Mouse (Mus musculus) lung, embryonic 14.5 days (tissue): ENCODE data around the gene Pla2g16. TPM values are rescaled to one million over a fixed set of nuclear protein-coding genes. Genes with fewer than 3 reads are reported as not detected.
A peak's percentile ranks its signal among the peaks of the same experiment; 100 is the strongest.

Experiments used
- ATAC-seq: fragments of 200-750 bp; cut with Nextera tagmentation; 2 replicates; pipeline ENCODE4 v1.8.0; 2017; ENCODE audit warnings: mild to moderate bottlenecking, moderate TSS enrichment, moderate library complexity; ENCODE audit not compliant: insufficient read depth
- DNase-seq: peaks from one replicate; pipeline ENCODE4 v3.0.0-alpha.2; 2015
- H3K27ac ChIP-seq: fragments of 300-500 bp; sonication (generic); 2 replicates; pipeline ENCODE4 v1.5.1; 2014; ENCODE audit warnings: low read depth, mild to moderate bottlenecking, moderate library complexity
- H3K27me3 ChIP-seq: fragments of 300-500 bp; sonication (generic); 2 replicates; pipeline ENCODE4 v1.6.1; 2014; ENCODE audit warnings: low read length, control low read depth; ENCODE audit not compliant: insufficient read depth
- H3K36me3 ChIP-seq: fragments of 300-500 bp; sonication (generic); 2 replicates; pipeline ENCODE4 v1.6.1; 2014; ENCODE audit warnings: control low read depth; ENCODE audit not compliant: insufficient read depth
- H3K4me1 ChIP-seq: fragments of 300-500 bp; sonication (generic); 2 replicates; pipeline ENCODE4 v1.6.1; 2014; ENCODE audit warnings: antibody characterized with exemption, control low read depth; ENCODE audit not compliant: insufficient read depth
- H3K4me2 ChIP-seq: fragments of 300-500 bp; sonication (generic); 2 replicates; pipeline ENCODE4 v1.6.1; 2014; ENCODE audit warnings: mild to moderate bottlenecking
- H3K4me3 ChIP-seq: fragments of 300-500 bp; sonication (generic); 2 replicates; pipeline ENCODE4 v1.5.1; 2014; ENCODE audit warnings: low read depth, low read length
- H3K9ac ChIP-seq: fragments of 300-500 bp; sonication (generic); 2 replicates; pipeline ENCODE4 v1.6.1; 2014
- H3K9me3 ChIP-seq: fragments of 300-500 bp; sonication (generic); 2 replicates; pipeline ENCODE4 v1.6.1; 2016; ENCODE audit warnings: low read depth, low read length, control low read depth
- CTCF ChIP-seq: IDR thresholded peaks from 2 replicates; pipeline ENCODE4 v1.5.1; 2016; ENCODE audit warnings: antibody characterized with exemption, low read depth
- WGBS: fragments of 180-500 bp; shearing (Covaris S2); extraction: QIAGEN DNeasy Blood & Tissue Kit; methylation state at CpG from one replicate; pipeline ENCODE4 v1.1.7; 2014; 5-methylcytosine and 5-hydroxymethylcytosine counted together
- polyA plus RNA-seq: library from polyadenylated mRNA; unstranded; fragments of >200 nt; fragmentation: Nextera tagmentation; extraction: Ambion mirVana; gene quantifications from 2 replicates; pipeline ENCODE4 v1.2.1, GENCODE M21; 2014

Gene Pla2g16
- 10.4 and 12.5 TPM in 2 replicates for polyA plus RNA-seq

GRCm38 (mm10) chr19:7557328-7557822, at the start of gene Pla2g16:
TSS of gene Pla2g16 (plus strand) at chr19:7557459.
- Histone ChIP-seq H3K9me3 (no peaks in the 10 kb centered on the region), H3K4me1 (no peaks in the 10 kb centered on the region), H3K36me3 (no peaks in the 10 kb centered on the region), H3K27me3 (no peaks in the 10 kb centered on the region), H3K4me3 (peak within 1 kb of the TSS; percentile 44), H3K4me2 (peak within 1 kb of the TSS; percentile 68), H3K27ac (no peak within 1 kb of the TSS), H3K9ac (peak within 1 kb of the TSS; percentile 30)
- WGBS = under 1% methylated on average over 27 of the region's 27 CpGs
- ATAC-seq = peak; percentile 91; the same call in 1 of the 2 replicates
- TF ChIP-seq CTCF = peak; percentile 35
- DNase-seq = peak; percentile 75

- no peak for DNase-seq
- TF ChIP-seq CTCF = peak; percentile 22; the same call in 1 of the 2 replicates
- H3K36me3 ChIP-seq = peaks cover 35% of the 10 kb centered on the region
- ATAC-seq = no peak
- no peak overlapping the region for H3K27ac ChIP-seq
- H3K4me2 ChIP-seq = no peak overlapping the region
- no peaks in the 10 kb centered on the region for H3K27me3 ChIP-seq
- no peaks in the 10 kb centered on the region for H3K4me1 ChIP-seq
- whole genome bisulfite sequencing = 75% methylated on average over 4 of the region's 4 CpGs
- no peaks in the 10 kb centered on the region for H3K9me3 ChIP-seq
- H3K4me3 ChIP-seq = no peak overlapping the region
- H3K9ac ChIP-seq = no peak overlapping the region
Measured at GRCm38 (mm10) chr19:7508026-7508425, 49.2 kb upstream of the Pla2g16 start.

- Histone ChIP-seq H3K4me1 (no peaks in the 10 kb centered on the region), H3K27me3 (no peaks in the 10 kb centered on the region), H3K9ac (no peak overlapping the region), H3K36me3 (peaks cover 66% of the 10 kb centered on the region), H3K4me3 (no peak overlapping the region), H3K27ac (peak overlapping the region; percentile 13; the same call in 1 of the 2 replicates), H3K4me2 (no peak overlapping the region), H3K9me3 (no peaks in the 10 kb centered on the region)
- DNase-seq (no peak), ATAC-seq (no peak)
- TF ChIP-seq CTCF = no peak
- 76% methylated on average over 1 of the region's 1 CpGs for WGBS
Measured at GRCm38 (mm10) chr19:7516437-7516836, 40.8 kb upstream of the Pla2g16 start.

- Histone ChIP-seq H3K9ac (no peak overlapping the region), H3K27me3 (no peaks in the 10 kb centered on the region), H3K4me1 (no peaks in the 10 kb centered on the region), H3K36me3 (peaks cover 84% of the 10 kb centered on the region), H3K4me3 (no peak overlapping the region), H3K27ac (no peak overlapping the region), H3K9me3 (no peaks in the 10 kb centered on the region; the same call in 1 of the 2 replicates), H3K4me2 (no peak overlapping the region)
- TF ChIP-seq CTCF = no peak
- no peak for DNase-seq
- no peak for ATAC-seq
- WGBS = 91% methylated on average over 3 of the region's 3 CpGs
Measured at GRCm38 (mm10) chr19:7521619-7522018, 35.6 kb upstream of the Pla2g16 start.

GRCm38 (mm10) chr19:7522856-7523255, 34.4 kb upstream of the Pla2g16 start:
- DNase-seq = no peak
- H3K27me3 ChIP-seq = no peaks in the 10 kb centered on the region
- peaks cover 84% of the 10 kb centered on the region for H3K36me3 ChIP-seq
- H3K9me3 ChIP-seq = no peaks in the 10 kb centered on the region; the same call in 1 of the 2 replicates
- no peaks in the 10 kb centered on the region for H3K4me1 ChIP-seq
- H3K9ac ChIP-seq = no peak overlapping the region
- H3K4me3 ChIP-seq = no peak overlapping the region
- WGBS = 94% methylated on average over 2 of the region's 2 CpGs
- no peak overlapping the region for H3K4me2 ChIP-seq
- no peak for TF ChIP-seq CTCF
- H3K27ac ChIP-seq = no peak overlapping the region
- no peak for ATAC-seq

GRCm38 (mm10) chr19:7523292-7523691, 34.0 kb upstream of the Pla2g16 start:
- no peak for ATAC-seq

GRCm38 (mm10) chr19:7523781-7524180, 33.5 kb upstream of the Pla2g16 start:
- no peak for DNase-seq
- peaks cover 83% of the 10 kb centered on the region for H3K36me3 ChIP-seq
- H3K27me3 ChIP-seq = no peaks in the 10 kb centered on the region
- no peak overlapping the region for H3K4me3 ChIP-seq
- H3K4me1 ChIP-seq = no peaks in the 10 kb centered on the region
- no peaks in the 10 kb centered on the region; the same call in 1 of the 2 replicates for H3K9me3 ChIP-seq
- TF ChIP-seq CTCF = no peak
- H3K4me2 ChIP-seq = no peak overlapping the region
- ATAC-seq = no peak
- no peak overlapping the region for H3K9ac ChIP-seq
- H3K27ac ChIP-seq = no peak overlapping the region

More at GRCm38 (mm10) chr19:7523292-7523691, 34.0 kb upstream of the Pla2g16 start:
- H3K36me3 ChIP-seq = peaks cover 85% of the 10 kb centered on the region
- H3K27ac ChIP-seq = no peak overlapping the region
- peak; percentile 48 for DNase-seq
- H3K9me3 ChIP-seq = no peaks in the 10 kb centered on the region; the same call in 1 of the 2 replicates
- TF ChIP-seq CTCF = peak; percentile 28
- H3K9ac ChIP-seq = no peak overlapping the region
- no peak overlapping the region for H3K4me2 ChIP-seq
- H3K27me3 ChIP-seq = no peaks in the 10 kb centered on the region
- WGBS = 94% methylated on average over 1 of the region's 1 CpGs
- H3K4me3 ChIP-seq = no peak overlapping the region
- H3K4me1 ChIP-seq = no peaks in the 10 kb centered on the region
